Mouse (Mus musculus) liver, embryonic 15.5 days (tissue): ENCODE data around the gene Emp1. TPM values are rescaled to one million over a fixed set of nuclear protein-coding genes. Genes with fewer than 3 reads are reported as not detected.

Experiments used
- ATAC-seq: fragments of 200-750 bp; cut with Nextera tagmentation; 2 replicates; pipeline ENCODE4 v1.8.0; 2017; ENCODE audit warnings: moderate number of reproducible peaks, mild to moderate bottlenecking, moderate library complexity; ENCODE audit not compliant: insufficient read depth
- H3K27ac ChIP-seq: fragments of 300-500 bp; sonication (generic); replicated peaks from 2 replicates; pipeline ENCODE4 v1.5.1; 2015; ENCODE audit warnings: mild to moderate bottlenecking, inconsistent platforms
- H3K27me3 ChIP-seq: fragments of 300-500 bp; sonication (generic); 2 replicates; pipeline ENCODE4 v1.6.1; 2015; ENCODE audit warnings: mild to moderate bottlenecking, inconsistent platforms
- H3K36me3 ChIP-seq: fragments of 300-500 bp; sonication (generic); replicated peaks from 2 replicates; pipeline ENCODE4 v1.6.1; 2015; ENCODE audit warnings: moderate library complexity, mild to moderate bottlenecking, inconsistent platforms
- H3K4me1 ChIP-seq: fragments of 300-500 bp; sonication (generic); replicated peaks from 2 replicates; pipeline ENCODE4 v1.6.1; 2015; ENCODE audit warnings: inconsistent platforms
- H3K4me2 ChIP-seq: fragments of 300-500 bp; sonication (generic); 2 replicates; pipeline ENCODE4 v1.6.1; 2015; ENCODE audit warnings: moderate library complexity, mild to moderate bottlenecking, inconsistent platforms
- H3K4me3 ChIP-seq: fragments of 300-500 bp; sonication (generic); replicated peaks from 2 replicates; pipeline ENCODE4 v1.5.1; 2015; ENCODE audit warnings: mild to moderate bottlenecking, inconsistent platforms
- H3K9ac ChIP-seq: fragments of 300-500 bp; sonication (generic); 2 replicates; pipeline ENCODE4 v1.6.1; 2015; ENCODE audit warnings: moderate library complexity, mild to moderate bottlenecking, inconsistent platforms
- H3K9me3 ChIP-seq: fragments of 300-500 bp; sonication (generic); replicated peaks from 2 replicates; pipeline ENCODE4 v1.6.1; 2016; ENCODE audit warnings: inconsistent platforms
- WGBS: fragments of 180-500 bp; shearing (Covaris S2); methylation state at CpG from one replicate; pipeline ENCODE4 v1.1.7; 2015; ENCODE audit warnings: mixed read lengths; ENCODE audit not compliant: insufficient replicate concordance; 5-methylcytosine and 5-hydroxymethylcytosine counted together
- polyA plus RNA-seq: library from polyadenylated mRNA; unstranded; fragments of >200 nt; fragmentation: Nextera tagmentation; extraction: Ambion mirVana; gene quantifications from 2 replicates; pipeline ENCODE4 v1.2.1, GENCODE M21; 2015

Gene Emp1
- polyA plus RNA-seq, 1 experiment from 2014 or later, result 2.5 TPM

GRCm38 (mm10) chr6:135383919-135384318 is 21.6 kb downstream of the Emp1 start:
- no peaks in the 10 kb centered on the region for H3K36me3 ChIP-seq
- no peaks in the 10 kb centered on the region for H3K9me3 ChIP-seq
- H3K4me3 ChIP-seq, result no peak overlapping the region
- H3K27ac ChIP-seq, result no peak overlapping the region
- no peaks in the 10 kb centered on the region for H3K27me3 ChIP-seq
- no peak overlapping the region for H3K9ac ChIP-seq
- no peaks in the 10 kb centered on the region for H3K4me1 ChIP-seq
- H3K4me2 ChIP-seq, result no peak overlapping the region
- no peak for ATAC-seq

- no peak overlapping the region for H3K4me3 ChIP-seq
- no peaks in the 10 kb centered on the region for H3K9me3 ChIP-seq
- no peaks in the 10 kb centered on the region for H3K36me3 ChIP-seq
- no peak overlapping the region for H3K4me2 ChIP-seq
- H3K27ac ChIP-seq, result no peak overlapping the region
- 38% methylated on average over 8 of the region's 8 CpGs for WGBS
- H3K4me1 ChIP-seq, result 0 out of 2 replicates have a peak, but pooled peaks cover 3% of the 10 kb centered on the region
- H3K9ac ChIP-seq, result no peak overlapping the region
- no peaks in the 10 kb centered on the region for H3K27me3 ChIP-seq
- no peak for ATAC-seq
Observed at GRCm38 (mm10) chr6:135385738-135386459, 23.6 kb downstream of the Emp1 start.

- Histone ChIP-seq H3K36me3 (no peaks in the 10 kb centered on the region), H3K9ac (no peak overlapping the region), H3K4me3 (no peak overlapping the region), H3K27ac (no peak overlapping the region), H3K9me3 (no peaks in the 10 kb centered on the region), H3K4me2 (no peak overlapping the region), H3K27me3 (no peaks in the 10 kb centered on the region), H3K4me1 (0 out of 2 replicates have a peak, but pooled peaks cover 3% of the 10 kb centered on the region)
- WGBS, result 66% methylated on average over 1 of the region's 1 CpGs
- ATAC-seq, result no peak
Observed at GRCm38 (mm10) chr6:135387653-135388052, 25.3 kb downstream of the Emp1 start.

GRCm38 (mm10) chr6:135388711-135389110 is 26.4 kb downstream of the Emp1 start:
- Histone ChIP-seq H3K27ac (no peak overlapping the region), H3K36me3 (no peaks in the 10 kb centered on the region), H3K9me3 (no peaks in the 10 kb centered on the region), H3K27me3 (no peaks in the 10 kb centered on the region), H3K9ac (no peak overlapping the region), H3K4me2 (no peak overlapping the region), H3K4me3 (no peak overlapping the region), H3K4me1 (0 out of 2 replicates have a peak, but pooled peaks cover 3% of the 10 kb centered on the region)
- ATAC-seq, result no peak
- WGBS, result 36% methylated on average over 8 of the region's 8 CpGs

- no peak overlapping the region for H3K9ac ChIP-seq
- WGBS, result 11% methylated on average over 3 of the region's 3 CpGs
- H3K4me1 ChIP-seq, result 0 out of 2 replicates have a peak, but pooled peaks cover 3% of the 10 kb centered on the region
- no peaks in the 10 kb centered on the region for H3K27me3 ChIP-seq
- no peaks in the 10 kb centered on the region for H3K36me3 ChIP-seq
- H3K4me2 ChIP-seq, result no peak overlapping the region
- ATAC-seq, result no peak
- H3K4me3 ChIP-seq, result no peak overlapping the region
- H3K9me3 ChIP-seq, result no peaks in the 10 kb centered on the region
- H3K27ac ChIP-seq, result no peak overlapping the region
Observed at GRCm38 (mm10) chr6:135390398-135390797, 28.1 kb downstream of the Emp1 start.

GRCm38 (mm10) chr6:135395375-135395774 is 33.0 kb downstream of the Emp1 start:
- Histone ChIP-seq H3K27ac (no peak overlapping the region), H3K4me3 (no peak overlapping the region), H3K4me2 (no peak overlapping the region), H3K36me3 (no peaks in the 10 kb centered on the region), H3K4me1 (no peaks in the 10 kb centered on the region), H3K9ac (no peak overlapping the region), H3K27me3 (no peaks in the 10 kb centered on the region), H3K9me3 (no peaks in the 10 kb centered on the region)
- ATAC-seq, result no peak
- WGBS, result 67% methylated on average over 8 of the region's 8 CpGs

GRCm38 (mm10) chr6:135397089-135397488 is 34.7 kb downstream of the Emp1 start:
- Histone ChIP-seq H3K27me3 (no peaks in the 10 kb centered on the region), H3K9me3 (no peaks in the 10 kb centered on the region), H3K36me3 (no peaks in the 10 kb centered on the region), H3K4me3 (no peak overlapping the region), H3K9ac (no peak overlapping the region), H3K4me2 (no peak overlapping the region), H3K27ac (no peak overlapping the region), H3K4me1 (no peaks in the 10 kb centered on the region)
- 54% methylated on average over 4 of the region's 4 CpGs for WGBS
- no peak for ATAC-seq

- Histone ChIP-seq H3K9me3 (no peaks in the 10 kb centered on the region), H3K27me3 (no peaks in the 10 kb centered on the region), H3K4me2 (no peak overlapping the region), H3K4me1 (no peaks in the 10 kb centered on the region), H3K36me3 (no peaks in the 10 kb centered on the region), H3K4me3 (no peak overlapping the region), H3K27ac (no peak overlapping the region), H3K9ac (no peak overlapping the region)
- 72% methylated on average over 8 of the region's 8 CpGs for WGBS
- no peak for ATAC-seq
Observed at GRCm38 (mm10) chr6:135397788-135398187, 35.4 kb downstream of the Emp1 start.

GRCm38 (mm10) chr6:135398801-135399200 is 36.5 kb downstream of the Emp1 start:
- Histone ChIP-seq H3K36me3 (no peaks in the 10 kb centered on the region), H3K27me3 (no peaks in the 10 kb centered on the region), H3K4me1 (no peaks in the 10 kb centered on the region), H3K27ac (no peak overlapping the region), H3K9ac (no peak overlapping the region), H3K4me3 (no peak overlapping the region), H3K4me2 (no peak overlapping the region), H3K9me3 (no peaks in the 10 kb centered on the region)
- ATAC-seq, result no peak
- WGBS, result 57% methylated on average over 5 of the region's 5 CpGs

GRCm38 (mm10) chr6:135400306-135400705 is 38.0 kb downstream of the Emp1 start:
- Histone ChIP-seq H3K9me3 (no peaks in the 10 kb centered on the region), H3K4me3 (no peak overlapping the region), H3K9ac (no peak overlapping the region), H3K27ac (no peak overlapping the region), H3K36me3 (no peaks in the 10 kb centered on the region), H3K4me1 (0 out of 2 replicates have a peak, but pooled peaks cover 10% of the 10 kb centered on the region), H3K27me3 (no peaks in the 10 kb centered on the region), H3K4me2 (no peak overlapping the region)
- ATAC-seq, result no peak
- 14% methylated on average over 3 of the region's 3 CpGs for WGBS

- Histone ChIP-seq H3K36me3 (no peaks in the 10 kb centered on the region), H3K9ac (no peak overlapping the region), H3K9me3 (no peaks in the 10 kb centered on the region), H3K27me3 (no peaks in the 10 kb centered on the region), H3K4me3 (no peak overlapping the region), H3K4me1 (0 out of 2 replicates have a peak, but pooled peaks cover 18% of the 10 kb centered on the region), H3K27ac (no peak overlapping the region), H3K4me2 (peak overlapping the region; percentile 30)
- WGBS, result 31% methylated on average over 11 of the region's 11 CpGs
- ATAC-seq, result peak; percentile 79
Observed at GRCm38 (mm10) chr6:135405093-135405492, 42.7 kb downstream of the Emp1 start.

- no peak overlapping the region for H3K27ac ChIP-seq
- whole genome bisulfite sequencing, result 16% methylated on average over 4 of the region's 4 CpGs
- ATAC-seq, result no peak
Observed at GRCm38 (mm10) chr6:135407323-135407722, 45.0 kb downstream of the Emp1 start.

More at GRCm38 (mm10) chr6:135407323-135407722, 45.0 kb downstream of the Emp1 start:
- Histone ChIP-seq H3K9ac (no peak overlapping the region), H3K4me2 (no peak overlapping the region), H3K27me3 (no peaks in the 10 kb centered on the region), H3K4me3 (no peak overlapping the region), H3K4me1 (0 out of 2 replicates have a peak, but pooled peaks cover 18% of the 10 kb centered on the region), H3K36me3 (no peaks in the 10 kb centered on the region), H3K9me3 (no peaks in the 10 kb centered on the region)
